Mouse (Mus musculus) lung, embryonic 14.5 days (tissue): ENCODE measurements around the gene Tram1l1. TPM values are rescaled to one million over a fixed set of nuclear protein-coding genes. Genes with fewer than 3 reads are reported as not detected.
"Not testable (repeated sequence)": the region's sequence is repeated elsewhere in the genome, so short reads cannot be mapped to it uniquely, and the experiment has no call there.

Source experiments
- ATAC-seq: fragments of 200-750 bp; cut with Nextera tagmentation; 2 replicates; pipeline ENCODE4 v1.8.0; 2017; ENCODE audit warnings: mild to moderate bottlenecking, moderate TSS enrichment, moderate library complexity; ENCODE audit not compliant: insufficient read depth
- DNase-seq: peaks from one replicate; pipeline ENCODE4 v3.0.0-alpha.2; 2015
- H3K27ac ChIP-seq: fragments of 300-500 bp; sonication (generic); 2 replicates; pipeline ENCODE4 v1.5.1; 2014; ENCODE audit warnings: low read depth, mild to moderate bottlenecking, moderate library complexity
- H3K27me3 ChIP-seq: fragments of 300-500 bp; sonication (generic); 2 replicates; pipeline ENCODE4 v1.6.1; 2014; ENCODE audit warnings: low read length, control low read depth; ENCODE audit not compliant: insufficient read depth
- H3K36me3 ChIP-seq: fragments of 300-500 bp; sonication (generic); 2 replicates; pipeline ENCODE4 v1.6.1; 2014; ENCODE audit warnings: control low read depth; ENCODE audit not compliant: insufficient read depth
- H3K4me1 ChIP-seq: fragments of 300-500 bp; sonication (generic); 2 replicates; pipeline ENCODE4 v1.6.1; 2014; ENCODE audit warnings: antibody characterized with exemption, control low read depth; ENCODE audit not compliant: insufficient read depth
- H3K4me2 ChIP-seq: fragments of 300-500 bp; sonication (generic); 2 replicates; pipeline ENCODE4 v1.6.1; 2014; ENCODE audit warnings: mild to moderate bottlenecking
- H3K4me3 ChIP-seq: fragments of 300-500 bp; sonication (generic); 2 replicates; pipeline ENCODE4 v1.5.1; 2014; ENCODE audit warnings: low read depth, low read length
- H3K9ac ChIP-seq: fragments of 300-500 bp; sonication (generic); 2 replicates; pipeline ENCODE4 v1.6.1; 2014
- H3K9me3 ChIP-seq: fragments of 300-500 bp; sonication (generic); 2 replicates; pipeline ENCODE4 v1.6.1; 2016; ENCODE audit warnings: low read depth, low read length, control low read depth
- CTCF ChIP-seq: IDR thresholded peaks from 2 replicates; pipeline ENCODE4 v1.5.1; 2016; ENCODE audit warnings: antibody characterized with exemption, low read depth
- WGBS: fragments of 180-500 bp; shearing (Covaris S2); extraction: QIAGEN DNeasy Blood & Tissue Kit; methylation state at CpG from one replicate; pipeline ENCODE4 v1.1.7; 2014; 5-methylcytosine and 5-hydroxymethylcytosine counted together
- polyA plus RNA-seq: library from polyadenylated mRNA; unstranded; fragments of >200 nt; fragmentation: Nextera tagmentation; extraction: Ambion mirVana; gene quantifications from 2 replicates; pipeline ENCODE4 v1.2.1, GENCODE M21; 2014

Tram1l1 gene
- 7.7 and 7.9 TPM in 2 replicates for polyA plus RNA-seq

- ATAC-seq, result peak; percentile 95
Measured at GRCm38 (mm10) chr3:124320821-124321576, at the start of gene Tram1l1. Tram1l1 (plus strand) TSS chr3:124320855.

GRCm38 (mm10) chr3:124271229-124271628 lies 49.4 kb upstream of the Tram1l1 start:
- Histone ChIP-seq H3K27ac (no peak overlapping the region), H3K36me3 (no peaks in the 10 kb centered on the region), H3K27me3 (no peaks in the 10 kb centered on the region), H3K4me1 (no peaks in the 10 kb centered on the region), H3K4me2 (no peak overlapping the region), H3K9me3 (no peaks in the 10 kb centered on the region), H3K9ac (no peak overlapping the region), H3K4me3 (no peak overlapping the region)
- 73% methylated on average over 4 of the region's 4 CpGs for WGBS
- TF ChIP-seq CTCF, result no peak
- no peak for ATAC-seq
- DNase-seq, result no peak

More at GRCm38 (mm10) chr3:124320821-124321576, at the start of gene Tram1l1:
- H3K9me3 ChIP-seq, result no peaks in the 10 kb centered on the region
- no peak within 1 kb of the TSS for H3K27ac ChIP-seq
- peak within 1 kb of the TSS; percentile 60 for H3K4me3 ChIP-seq
- H3K36me3 ChIP-seq, result no peaks in the 10 kb centered on the region
- H3K27me3 ChIP-seq, result no peaks in the 10 kb centered on the region
- H3K4me2 ChIP-seq, result peak within 1 kb of the TSS; percentile 81
- peak within 1 kb of the TSS; percentile 65 for H3K9ac ChIP-seq
- peak; percentile 90 for DNase-seq
- H3K4me1 ChIP-seq, result peaks cover 3% of the 10 kb centered on the region; the same call in 1 of the 2 replicates
- 2% methylated on average over 53 of the region's 53 CpGs for WGBS
- no peak for TF ChIP-seq CTCF

- ATAC-seq, result no peak
- Histone ChIP-seq H3K36me3 (no peaks in the 10 kb centered on the region), H3K27me3 (no peaks in the 10 kb centered on the region), H3K4me2 (no peak overlapping the region), H3K9ac (no peak overlapping the region), H3K9me3 (no peaks in the 10 kb centered on the region), H3K27ac (no peak overlapping the region), H3K4me1 (no peaks in the 10 kb centered on the region), H3K4me3 (no peak overlapping the region)
- no peak for TF ChIP-seq CTCF
- DNase-seq, result no peak
- 72% methylated on average over 3 of the region's 3 CpGs for WGBS
Measured at GRCm38 (mm10) chr3:124271668-124272067, 49.0 kb upstream of the Tram1l1 start.

GRCm38 (mm10) chr3:124272465-124273089 lies 48.1 kb upstream of the Tram1l1 start:
- WGBS, result 56% methylated on average over 2 of the region's 2 CpGs
- DNase-seq (no peak), ATAC-seq (no peak)
- Histone ChIP-seq H3K4me3 (no peak overlapping the region), H3K27me3 (no peaks in the 10 kb centered on the region), H3K27ac (no peak overlapping the region), H3K9me3 (no peaks in the 10 kb centered on the region), H3K36me3 (no peaks in the 10 kb centered on the region), H3K4me2 (no peak overlapping the region), H3K4me1 (no peaks in the 10 kb centered on the region), H3K9ac (no peak overlapping the region)
- no peak for TF ChIP-seq CTCF

GRCm38 (mm10) chr3:124274928-124275609 lies 45.6 kb upstream of the Tram1l1 start:
- not testable (repeated sequence) for H3K4me1 ChIP-seq, H3K4me3 ChIP-seq, H3K9ac ChIP-seq, ATAC-seq, H3K27ac ChIP-seq, H3K4me2 ChIP-seq, H3K36me3 ChIP-seq, H3K27me3 ChIP-seq, H3K9me3 ChIP-seq
- WGBS, result 9% methylated on average over 13 of the region's 13 CpGs
- TF ChIP-seq CTCF, result peak; percentile 79
- peak; percentile 78 for DNase-seq

GRCm38 (mm10) chr3:124288936-124289335 lies 31.7 kb upstream of the Tram1l1 start:
- not testable (repeated sequence) for H3K27ac ChIP-seq, H3K4me3 ChIP-seq, H3K9ac ChIP-seq, H3K27me3 ChIP-seq, H3K4me2 ChIP-seq, H3K9me3 ChIP-seq, H3K36me3 ChIP-seq, H3K4me1 ChIP-seq, ATAC-seq
- peak; percentile 31 for DNase-seq
- 30% methylated on average over 7 of the region's 7 CpGs for WGBS

- Histone ChIP-seq H3K27me3 (no peaks in the 10 kb centered on the region), H3K4me3 (no peak overlapping the region), H3K9ac (no peak overlapping the region), H3K36me3 (no peaks in the 10 kb centered on the region), H3K27ac (no peak overlapping the region), H3K4me1 (peaks cover 3% of the 10 kb centered on the region; the same call in 1 of the 2 replicates), H3K9me3 (no peaks in the 10 kb centered on the region), H3K4me2 (no peak overlapping the region)
- no peak for TF ChIP-seq CTCF
- ATAC-seq (no peak), DNase-seq (peak; percentile 2)
- 45% methylated on average over 4 of the region's 4 CpGs for WGBS
Measured at GRCm38 (mm10) chr3:124319254-124319653, 1.4 kb upstream of the Tram1l1 start.
